23 mouse cellular contexts compared by ENCODE assay signal in genomic region chr2:151756277-151757061, GRCm38 (mm10). TPM values are rescaled to one million over a fixed set of nuclear protein-coding genes. Genes with fewer than 3 reads are reported as not detected.
DNase-seq lines count a peak whose midpoint lies in the region; ATAC-seq and TF ChIP-seq lines count a peak whose summit lies in the region.
"Had no signal": no experiment of that assay in that cellular context is flagged by ENCODE, and none has a peak within 500 bp of the region (broad histone marks: within the 10 kb centered on the region; RNA-seq: fewer than 3 reads in every experiment).

No protein-coding gene starts in this region.

- TF ChIP-seq CTCF in brain, embryonic 14.5 days (IDR thresholded peaks at IDR 0.05; ENCODE audit: borderline replicate concordance, extremely low read depth, insufficient read depth, insufficient read length) = no peak

- 60% methylated on average over 9 of the region's 9 CpGs for WGBS in hindbrain, embryonic 11.5 days
- WGBS in hindbrain, embryonic 13.5 days = 65% methylated on average over 9 of the region's 9 CpGs
- 48% methylated on average over 9 of the region's 9 CpGs for WGBS in embryonic facial prominence, embryonic 10.5 days

- H3K4me2 ChIP-seq in hindbrain, embryonic 11.5 days (replicated peaks; ENCODE audit: low read depth, low read length) = no peak overlapping the region
- no peak overlapping the region for H3K4me2 ChIP-seq in hindbrain, embryonic 13.5 days
- H3K4me2 ChIP-seq: embryonic facial prominence, embryonic 13.5 days; neural tube, embryonic 13.5 days had no signal

- DNase-seq in hindbrain, embryonic 11.5 days (ENCODE audit: low spot score) = peak; percentile 17
- DNase-seq in lung, postnatal 10 days = peak; percentile 43
- DNase-seq in lung, postnatal 25 days (ENCODE audit: low spot score) = no peak
- peak; percentile 31 for DNase-seq in brain, embryonic 14.5 days (ENCODE audit: low read depth)
- DNase-seq in embryonic facial prominence, embryonic 10.5 days (ENCODE audit: low spot score) = peak; percentile 46
- no peak for DNase-seq in layer of hippocampus, postnatal 36 days
- DNase-seq in adipocyte (ENCODE audit: low spot score) = no peak
- DNase-seq: adrenal gland, postnatal 25 days; cerebellum, adult 18-20 months; cerebellum, postnatal 25 days; gastrocnemius, postnatal 10 days; heart, adult 18-20 months; kidney, adult 8-10 months; liver; right cerebral cortex, adult 18-20 months had no signal

- H3K9me3 ChIP-seq in hindbrain, embryonic 11.5 days (ENCODE audit: control insufficient read depth, low read length) = no peaks in the 10 kb centered on the region
- H3K9me3 ChIP-seq in hindbrain, embryonic 13.5 days = no peaks in the 10 kb centered on the region
- H3K9me3 ChIP-seq in embryonic facial prominence, embryonic 10.5 days = 0 out of 2 replicates have a peak, but pooled peaks cover 3% of the 10 kb centered on the region
- H3K9me3 ChIP-seq: embryonic facial prominence, embryonic 13.5 days; neural tube, embryonic 13.5 days had no signal

- H3K27ac ChIP-seq in hindbrain, embryonic 11.5 days (ENCODE audit: low read depth, low read length) = no peak overlapping the region
- no peak overlapping the region for H3K27ac ChIP-seq in hindbrain, embryonic 13.5 days
- no peak overlapping the region for H3K27ac ChIP-seq in embryonic facial prominence, embryonic 10.5 days (replicated peaks)
- H3K27ac ChIP-seq: embryonic facial prominence, embryonic 13.5 days; neural tube, embryonic 13.5 days; stomach, postnatal 0 days had no signal

- no peaks in the 10 kb centered on the region for H3K4me1 ChIP-seq in hindbrain, embryonic 11.5 days (replicated peaks; ENCODE audit: control insufficient read depth, insufficient read depth, low read length)
- H3K4me1 ChIP-seq in hindbrain, embryonic 13.5 days (replicated peaks) = no peaks in the 10 kb centered on the region
- H3K4me1 ChIP-seq in embryonic facial prominence, embryonic 10.5 days = peaks cover 20% of the 10 kb centered on the region
- H3K4me1 ChIP-seq: megakaryocyte, embryonic 14.5 days; neural tube, embryonic 13.5 days had no signal

- no peaks in the 10 kb centered on the region for H3K27me3 ChIP-seq in hindbrain, embryonic 11.5 days (ENCODE audit: control insufficient read depth, insufficient read depth, low read length)
- no peaks in the 10 kb centered on the region for H3K27me3 ChIP-seq in hindbrain, embryonic 13.5 days
- H3K27me3 ChIP-seq in embryonic facial prominence, embryonic 10.5 days (replicated peaks; ENCODE audit: low read depth, poor library complexity, severe bottlenecking) = no peaks in the 10 kb centered on the region
- H3K27me3 ChIP-seq: embryonic facial prominence, embryonic 13.5 days; neural tube, embryonic 13.5 days had no signal

- ATAC-seq in hindbrain, embryonic 11.5 days (ENCODE audit: low FRiP score) = no peak
- ATAC-seq in hindbrain, embryonic 13.5 days (ENCODE audit: low FRiP score) = no peak
- ATAC-seq: inflammation-experienced regulatory T-cells, adult 6 months had no signal

- no peaks in the 10 kb centered on the region for H3K36me3 ChIP-seq in hindbrain, embryonic 11.5 days (ENCODE audit: control insufficient read depth, insufficient read depth, low read length)
- H3K36me3 ChIP-seq in hindbrain, embryonic 13.5 days = no peaks in the 10 kb centered on the region
- no peaks in the 10 kb centered on the region for H3K36me3 ChIP-seq in embryonic facial prominence, embryonic 10.5 days (replicated peaks)
- H3K36me3 ChIP-seq: embryonic facial prominence, embryonic 13.5 days; neural tube, embryonic 13.5 days had no signal

- H3K9ac ChIP-seq in hindbrain, embryonic 11.5 days (ENCODE audit: low read depth, low read length) = no peak overlapping the region
- no peak overlapping the region for H3K9ac ChIP-seq in hindbrain, embryonic 13.5 days
- H3K9ac ChIP-seq: embryonic facial prominence, embryonic 13.5 days; neural tube, embryonic 13.5 days had no signal

- no peak overlapping the region for H3K4me3 ChIP-seq in hindbrain, embryonic 11.5 days (ENCODE audit: low read depth, low read length)
- H3K4me3 ChIP-seq in hindbrain, embryonic 13.5 days = no peak overlapping the region
- H3K4me3 ChIP-seq in embryonic facial prominence, embryonic 10.5 days = no peak overlapping the region
- H3K4me3 ChIP-seq: embryonic facial prominence, embryonic 13.5 days; megakaryocyte, embryonic 14.5 days; neural tube, embryonic 13.5 days had no signal

- TF ChIP-seq POLR2A in brain, embryonic 14.5 days (IDR thresholded peaks at IDR 0.05; ENCODE audit: borderline replicate concordance, extremely low read depth, insufficient read depth, insufficient read length, poor library complexity, severe bottlenecking) = no peak

RNA-seq across cellular contexts. Expression of gene Psmf1, which starts 12.5 kb away (rescaled TPM):
- polyA plus RNA-seq in hindbrain, embryonic 11.5 days (2014; fragmentation: Nextera tagmentation; extraction: Ambion mirVana) = 43.5 and 45.9 TPM in 2 replicates
- polyA plus RNA-seq in hindbrain, embryonic 13.5 days (2015; fragmentation: Nextera tagmentation; extraction: Ambion mirVana) = 57.7 and 60.8 TPM in 2 replicates
- polyA plus RNA-seq in brain, embryonic 14.5 days (2012; rRNA removed) = 52.8 and 55.9 TPM in 2 replicates
- polyA plus RNA-seq in embryonic facial prominence, embryonic 10.5 days (2016; fragmentation: Nextera tagmentation; extraction: Ambion mirVana) = 53.7 and 58.9 TPM in 2 replicates
- 10 to 100 TPM; 31.3 to 33.7 TPM for total RNA-seq in layer of hippocampus, postnatal 36 days (2021)

RNA-seq across cellular contexts. Expression of gene Tmem74b, which starts 54.7 kb away (rescaled TPM):
- polyA plus RNA-seq in hindbrain, embryonic 11.5 days (2014; fragmentation: Nextera tagmentation; extraction: Ambion mirVana) = 4.3 and 5.2 TPM in 2 replicates
- polyA plus RNA-seq in hindbrain, embryonic 13.5 days (2015; fragmentation: Nextera tagmentation; extraction: Ambion mirVana) = 20.6 and 22.1 TPM in 2 replicates
- polyA plus RNA-seq in brain, embryonic 14.5 days (2012; rRNA removed) = 22.7 and 23.4 TPM in 2 replicates
- 2.3 and 3.1 TPM in 2 replicates for polyA plus RNA-seq in embryonic facial prominence, embryonic 10.5 days (2016; fragmentation: Nextera tagmentation; extraction: Ambion mirVana)
- 1 to 10 TPM; 4.4 to 4.8 TPM for total RNA-seq in layer of hippocampus, postnatal 36 days (2021)
- total RNA-seq: hematopoietic stem cell, adult 5-6 weeks had no signal
- polyA plus RNA-seq: inflammation-experienced regulatory T-cells, adult 6 months; liver, embryonic 16.5 days had no signal

Comparison
In these comparisons a context has a peak if more than half of its experiments do, and no peak if none do; other contexts are left out.
1. DNase-seq: peak in hindbrain, embryonic 11.5 days (single experiment), lung, postnatal 10 days (single experiment), brain, embryonic 14.5 days (single experiment) and embryonic facial prominence, embryonic 10.5 days (single experiment); none in lung, postnatal 25 days (single experiment), layer of hippocampus, postnatal 36 days (0 of 2) and adipocyte (single experiment).